Mouse (Mus musculus) central nervous system, embryonic 11.5 days (tissue): ENCODE results near the gene Cpb2. TPM values are rescaled to one million over a fixed set of nuclear protein-coding genes. Genes with fewer than 3 reads are reported as not detected.

Experiments
- polyA plus RNA-seq: library from polyadenylated mRNA; depleted of rRNA; stranded (reverse); fragments of >200 nt; gene quantifications from 2 replicates; pipeline ENCODE4 v1.2.3, GENCODE M21; 2012; rRNA removed

The Cpb2 gene
- polyA plus RNA-seq = 1.6 and 3.6 TPM in 2 replicates

GRCm38 (mm10) chr14:75242087-75242486, at the start of gene Cpb2:
Gene Cpb2, plus strand, starts transcription at chr14:75242287.

GRCm38 (mm10) chr14:75284193-75284915, 42.3 kb downstream of the Cpb2 start, which contains the start of gene Zc3h13:
Gene Zc3h13, plus strand, starts transcription at chr14:75284373.

Other genes starting within 250 kb of the Cpb2 start
- gene Rubcnl, start 226.3 kb upstream of the Cpb2 start, polyA plus RNA-seq = 0.17 and 0.31 TPM in 2 replicates
- gene Lrrc63, start 111.4 kb upstream of the Cpb2 start, polyA plus RNA-seq = 0.04 and 0.15 TPM in 2 replicates
- 11.4 and 13.9 TPM in 2 replicates for gene Lcp1, start 111.2 kb upstream of the Cpb2 start, polyA plus RNA-seq
- 33.1 and 47.9 TPM in 2 replicates for gene Zc3h13, start 42.1 kb downstream of the Cpb2 start, polyA plus RNA-seq
- 2.1 and 2.8 TPM in 2 replicates for gene Siah3, start 213.7 kb downstream of the Cpb2 start, polyA plus RNA-seq